Mouse (Mus musculus) 416B (cell line): ENCODE measurements around the gene BC035044.
A peak's percentile ranks its signal among the peaks of the same experiment; 100 is the strongest.
"Not testable (repeated sequence)": the region's sequence is repeated elsewhere in the genome, so short reads cannot be mapped to it uniquely, and the experiment has no call there.

Source experiments
- DNase-seq: peaks from one replicate; pipeline ENCODE4 v3.0.0; 2011; ENCODE audit warnings: low read depth

Gene BC035044

GRCm38 (mm10) chr6:128833046-128833445 is 57.9 kb downstream of the BC035044 start:
- no peak for DNase-seq

GRCm38 (mm10) chr6:128829837-128830236 is 61.1 kb downstream of the BC035044 start:
- no peak for DNase-seq

- DNase-seq: no peak
Observed at GRCm38 (mm10) chr6:128826781-128827180, 64.1 kb downstream of the BC035044 start.

DNA sequence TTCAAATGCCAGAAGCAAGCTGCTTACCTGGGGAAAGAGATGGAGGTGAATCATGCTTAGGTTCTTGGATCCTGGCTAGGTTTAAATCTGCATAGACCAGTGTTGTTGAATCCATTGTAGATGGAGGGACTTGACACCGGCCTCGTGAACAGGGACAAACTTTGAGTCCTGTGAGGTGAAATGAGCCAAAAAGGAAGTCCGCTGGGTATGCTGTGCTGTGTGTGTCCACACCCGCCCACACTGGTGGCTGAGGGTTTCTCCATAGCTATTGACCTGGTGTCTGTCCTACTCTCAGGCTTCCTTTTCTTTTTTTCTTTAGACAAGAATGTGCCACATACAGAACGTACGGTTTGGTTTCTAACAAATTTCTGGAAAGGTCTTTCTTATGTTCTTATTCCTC is 64.8 kb downstream of the BC035044 start, which contains the start of the genes Gm44511 and Klrb1b:
Gene Gm44511, minus strand, starts transcription at position 184 of the 400 bp plus-strand sequence.
Gene Klrb1b, minus strand, starts transcription at position 200 of the 400 bp plus-strand sequence.
- DNase-seq: no peak

DNA sequence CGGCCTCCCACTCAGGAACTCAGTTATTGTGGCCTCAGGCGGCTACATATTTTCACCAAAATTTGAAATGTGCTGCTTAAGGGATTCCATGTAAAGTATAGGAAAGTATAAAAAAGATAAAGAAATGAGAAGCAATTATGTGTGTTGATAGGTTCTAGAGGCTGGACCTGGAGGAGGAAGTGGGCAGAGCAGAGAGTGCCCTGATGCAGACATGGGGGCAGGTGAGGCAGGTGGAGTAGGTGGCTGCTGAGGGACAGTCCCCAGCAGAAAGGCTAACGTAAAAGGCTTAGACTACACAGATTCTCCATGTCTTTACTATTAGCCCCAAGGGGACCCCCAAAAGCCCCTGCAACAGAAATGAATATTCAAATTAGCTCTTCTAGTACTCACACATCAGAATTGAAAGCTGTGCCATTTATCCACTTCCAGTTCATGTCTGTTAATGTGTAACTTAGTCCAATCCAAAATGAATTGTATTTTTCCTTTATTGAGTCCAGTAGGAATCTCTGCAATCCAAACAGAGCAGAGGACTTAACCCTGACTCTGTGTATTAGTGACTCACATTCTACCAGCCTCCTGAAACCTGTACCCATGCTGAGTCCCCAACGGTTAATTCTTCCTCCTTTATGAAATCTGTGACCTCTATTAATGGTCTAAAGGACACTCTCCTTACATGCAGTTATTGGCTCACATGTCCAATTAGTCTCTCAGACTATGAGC is 72.7 kb downstream of the BC035044 start:
- no peak for DNase-seq

GRCm38 (mm10) chr6:128808532-128808931 is 82.4 kb downstream of the BC035044 start:
- DNase-seq: peak; percentile 88

- DNase-seq: peak; percentile 39
Observed at GRCm38 (mm10) chr6:128807021-128807420, 83.9 kb downstream of the BC035044 start.

- DNase-seq: peak; percentile 87
Observed at GRCm38 (mm10) chr6:128804823-128805640, 85.9 kb downstream of the BC035044 start.

GRCm38 (mm10) chr6:128802999-128803857 is 87.7 kb downstream of the BC035044 start:
- peak; percentile 100 for DNase-seq

- DNase-seq: no peak
Observed at GRCm38 (mm10) chr6:128802557-128802956, 88.4 kb downstream of the BC035044 start.

GRCm38 (mm10) chr6:128800696-128801095 is 90.2 kb downstream of the BC035044 start:
- DNase-seq: not testable (repeated sequence)

DNA sequence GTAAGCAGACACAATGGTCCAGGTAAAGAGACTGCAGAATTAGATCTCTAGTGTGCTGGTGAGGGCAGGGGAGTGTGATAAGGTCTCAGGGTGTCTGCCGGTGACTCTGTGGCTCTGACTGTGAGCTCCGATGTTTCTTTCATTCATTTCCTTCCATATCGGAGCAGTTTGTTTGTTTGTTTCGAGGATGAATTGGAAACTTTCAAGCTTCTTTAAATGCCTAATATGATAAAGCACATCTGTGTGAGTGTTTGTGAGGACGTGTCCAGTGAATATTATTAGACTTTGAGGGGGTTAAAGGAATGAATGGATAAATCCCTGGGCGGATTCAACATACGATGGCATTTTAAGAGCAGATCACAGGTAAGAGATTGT is 91.0 kb downstream of the BC035044 start:
- DNase-seq: peak; percentile 49

- DNase-seq: peak; percentile 91
Observed at GRCm38 (mm10) chr6:128799144-128799895, 91.6 kb downstream of the BC035044 start.
